Mouse (Mus musculus) myocyte (in vitro differentiated cells): ENCODE results near the gene Tfr2. TPM values are rescaled to one million over a fixed set of nuclear protein-coding genes. Genes with fewer than 3 reads are reported as not detected.

Experiments used
- H3K27me3 ChIP-seq: one replicate; pipeline ENCODE4 v1.6.1; 2011; ENCODE audit not compliant: control insufficient read depth, insufficient read depth, insufficient read length
- H3K36me3 ChIP-seq: one replicate; pipeline ENCODE4 v1.6.1; 2011; ENCODE audit not compliant: control insufficient read depth, insufficient read depth
- H3K4me2 ChIP-seq: one replicate; pipeline ENCODE4 v1.6.1; 2011; ENCODE audit warnings: low read depth, control low read depth
- H3K4me3 ChIP-seq: one replicate; pipeline ENCODE4 v1.5.1; 2011; ENCODE audit warnings: mild to moderate bottlenecking, control low read depth, moderate library complexity
- H3K79me2 ChIP-seq: one replicate; pipeline ENCODE4 v1.6.1; 2011; ENCODE audit not compliant: control insufficient read depth, insufficient read depth
- H3ac ChIP-seq: one replicate; pipeline ENCODE4 v1.6.1; 2011; ENCODE audit not compliant: control insufficient read depth, insufficient read length
- CEBPB ChIP-seq: IDR thresholded peaks from 2 replicates; pipeline ENCODE4 v1.6.1; 2011; ENCODE audit warnings: mild to moderate bottlenecking, moderate library complexity; ENCODE audit not compliant: poor library complexity, insufficient read depth, severe bottlenecking
- E2F4 ChIP-seq: IDR thresholded peaks from one replicate; pipeline ENCODE4 v1.6.1; 2011; ENCODE audit warnings: mild to moderate bottlenecking, control low read depth, moderate library complexity; ENCODE audit not compliant: insufficient read depth
- MAX ChIP-seq: IDR thresholded peaks from one replicate; pipeline ENCODE4 v1.6.1; 2011; ENCODE audit warnings: low read depth, mild to moderate bottlenecking, control low read depth
- MYOD1 ChIP-seq, 3 experiments: IDR thresholded peaks; one replicate each; pipeline ENCODE4 v1.6.1; 2011; ENCODE audit warnings: control low read depth in 2 of 3, low read depth in 2 of 3, mild to moderate bottlenecking in 2 of 3, moderate library complexity in 1 of 3; ENCODE audit not compliant: insufficient read length in 2 of 3, control insufficient read depth in 1 of 3
- MYOG ChIP-seq, 3 experiments: IDR thresholded peaks; one replicate each; pipeline ENCODE4 v1.6.1; 2011; ENCODE audit warnings: control low read depth in 2 of 3, low read depth in 2 of 3, mild to moderate bottlenecking in 2 of 3; ENCODE audit not compliant: insufficient read length in 2 of 3, control insufficient read depth in 1 of 3, insufficient read depth in 1 of 3
- POLR2A ChIP-seq: IDR thresholded peaks from one replicate; pipeline ENCODE4 v1.6.1; 2011; ENCODE audit warnings: low read depth, mild to moderate bottlenecking, control low read depth, moderate library complexity; ENCODE audit not compliant: insufficient read length
- POLR2AphosphoS2 ChIP-seq: IDR thresholded peaks from one replicate; pipeline ENCODE4 v1.6.1; 2011; ENCODE audit warnings: low read depth, control low read depth; ENCODE audit not compliant: insufficient read length
- REST ChIP-seq: IDR thresholded peaks from one replicate; pipeline ENCODE4 v1.6.1; 2011; ENCODE audit warnings: mild to moderate bottlenecking, control low read depth, moderate library complexity; ENCODE audit not compliant: insufficient read depth, insufficient read length
- SRF ChIP-seq: IDR thresholded peaks from one replicate; pipeline ENCODE4 v1.6.1; 2011; ENCODE audit warnings: low read depth; ENCODE audit not compliant: control insufficient read depth, insufficient read length
- TCF12 ChIP-seq: IDR thresholded peaks from one replicate; pipeline ENCODE4 v1.6.1; 2011; ENCODE audit warnings: mild to moderate bottlenecking, control low read depth; ENCODE audit not compliant: poor library complexity, insufficient read depth, severe bottlenecking
- TCF3 ChIP-seq: IDR thresholded peaks from one replicate; pipeline ENCODE4 v1.6.1; 2011; ENCODE audit warnings: low read depth, control low read depth; ENCODE audit not compliant: insufficient read length
- USF1 ChIP-seq: IDR thresholded peaks from one replicate; pipeline ENCODE4 v1.6.1; 2011; ENCODE audit warnings: low read depth, mild to moderate bottlenecking, control low read depth, moderate library complexity
- polyA plus RNA-seq: library from polyadenylated mRNA; unstranded; fragments of >200 nt; fragmentation: generic; extraction: Trizol; gene quantifications from one replicate; pipeline ENCODE4 v1.2.1, GENCODE M21; 2012; ENCODE audit warnings: missing spikeins

The Tfr2 gene
- polyA plus RNA-seq, 1 experiment: 1.1 TPM

- H3K4me3 ChIP-seq: no peak overlapping the region
- H3K36me3 ChIP-seq: no peaks in the 10 kb centered on the region
- no peaks in the 10 kb centered on the region for H3K79me2 ChIP-seq
- no peak overlapping the region for H3K4me2 ChIP-seq
- TF ChIP-seq E2F4: no peak
- no peak for TF ChIP-seq POLR2AphosphoS2
- no peak for TF ChIP-seq TCF3
- no peak for TF ChIP-seq CEBPB
- TF ChIP-seq TCF12: no peak
- H3K27me3 ChIP-seq: peaks cover 26% of the 10 kb centered on the region
- no peak overlapping the region for H3ac ChIP-seq
Observed at GRCm38 (mm10) chr5:137544926-137545325, 24.7 kb upstream of the Tfr2 start.

- Histone ChIP-seq H3ac (no peak overlapping the region), H3K4me3 (no peak overlapping the region), H3K36me3 (no peaks in the 10 kb centered on the region), H3K27me3 (peaks cover 28% of the 10 kb centered on the region), H3K79me2 (no peaks in the 10 kb centered on the region), H3K4me2 (no peak overlapping the region)
- TF ChIP-seq SRF (no peak), USF1 (no peak), TCF3 (no peak), E2F4 (no peak), TCF12 (no peak), MYOG (IDR thresholded peaks at IDR 0.05; ENCODE audit: control insufficient read depth in 1 of 3, insufficient read depth in 1 of 3, insufficient read length in 2 of 3, low read depth in 2 of 3) (no peak), POLR2A (no peak), MYOD1 (IDR thresholded peaks at IDR 0.05; ENCODE audit: control insufficient read depth in 1 of 3, insufficient read length in 2 of 3, low read depth in 2 of 3) (no peak), MAX (no peak), POLR2AphosphoS2 (no peak), CEBPB (no peak), REST (no peak)
Observed at GRCm38 (mm10) chr5:137545596-137545995, 24.0 kb upstream of the Tfr2 start.

GRCm38 (mm10) chr5:137549840-137550239 lies 19.8 kb upstream of the Tfr2 start:
- H3K4me3 ChIP-seq: no peak overlapping the region
- no peaks in the 10 kb centered on the region for H3K79me2 ChIP-seq
- no peak overlapping the region for H3K4me2 ChIP-seq
- H3K27me3 ChIP-seq: peaks cover 39% of the 10 kb centered on the region
- no peak overlapping the region for H3ac ChIP-seq
- TF ChIP-seq MYOG (IDR thresholded peaks at IDR 0.05; ENCODE audit: control insufficient read depth in 1 of 3, insufficient read depth in 1 of 3, insufficient read length in 2 of 3, low read depth in 2 of 3) (no peak), REST (no peak), SRF (no peak), TCF12 (no peak), POLR2AphosphoS2 (no peak), USF1 (no peak), CEBPB (no peak), TCF3 (no peak), POLR2A (no peak), E2F4 (no peak), MAX (no peak), MYOD1 (IDR thresholded peaks at IDR 0.05; ENCODE audit: control insufficient read depth in 1 of 3, insufficient read length in 2 of 3, low read depth in 2 of 3) (no peak)
- H3K36me3 ChIP-seq: no peaks in the 10 kb centered on the region

- H3K36me3 ChIP-seq: no peaks in the 10 kb centered on the region
- TF ChIP-seq MYOD1 (IDR thresholded peaks at IDR 0.05; ENCODE audit: control insufficient read depth in 1 of 3, insufficient read length in 2 of 3, low read depth in 2 of 3) (no peak), USF1 (no peak), POLR2A (no peak), TCF3 (no peak), POLR2AphosphoS2 (no peak), SRF (no peak), TCF12 (no peak), REST (no peak), CEBPB (no peak), MYOG (IDR thresholded peaks at IDR 0.05; ENCODE audit: control insufficient read depth in 1 of 3, insufficient read depth in 1 of 3, insufficient read length in 2 of 3, low read depth in 2 of 3) (no peak)
- H3K4me3 ChIP-seq: no peak overlapping the region
- no peaks in the 10 kb centered on the region for H3K79me2 ChIP-seq
- H3K27me3 ChIP-seq: peaks cover 41% of the 10 kb centered on the region
- H3ac ChIP-seq: no peak overlapping the region
- H3K4me2 ChIP-seq: no peak overlapping the region
Observed at GRCm38 (mm10) chr5:137551119-137551518, 18.5 kb upstream of the Tfr2 start.

- Histone ChIP-seq H3K79me2 (no peaks in the 10 kb centered on the region), H3K36me3 (no peaks in the 10 kb centered on the region), H3K4me3 (no peak overlapping the region), H3K4me2 (no peak overlapping the region), H3ac (no peak overlapping the region), H3K27me3 (peaks cover 43% of the 10 kb centered on the region)
- TF ChIP-seq TCF12 (no peak), POLR2AphosphoS2 (no peak), MAX (no peak), TCF3 (no peak), E2F4 (no peak), POLR2A (no peak), REST (no peak), MYOD1 (IDR thresholded peaks at IDR 0.05; ENCODE audit: control insufficient read depth in 1 of 3, insufficient read length in 2 of 3, low read depth in 2 of 3) (no peak), SRF (no peak), MYOG (IDR thresholded peaks at IDR 0.05; ENCODE audit: control insufficient read depth in 1 of 3, insufficient read depth in 1 of 3, insufficient read length in 2 of 3, low read depth in 2 of 3) (no peak), USF1 (no peak), CEBPB (no peak)
Observed at GRCm38 (mm10) chr5:137553000-137553399, 16.6 kb upstream of the Tfr2 start.
